Mouse (Mus musculus): ENCODE results near the gene Zfhx3. TPM values are rescaled to one million over a fixed set of nuclear protein-coding genes. Genes with fewer than 3 reads are reported as not detected.

The Zfhx3 gene
- total and polyA plus RNA-seq, 3 experiments, result 0.23 to 2.5 TPM; not detected in 1

DNA sequence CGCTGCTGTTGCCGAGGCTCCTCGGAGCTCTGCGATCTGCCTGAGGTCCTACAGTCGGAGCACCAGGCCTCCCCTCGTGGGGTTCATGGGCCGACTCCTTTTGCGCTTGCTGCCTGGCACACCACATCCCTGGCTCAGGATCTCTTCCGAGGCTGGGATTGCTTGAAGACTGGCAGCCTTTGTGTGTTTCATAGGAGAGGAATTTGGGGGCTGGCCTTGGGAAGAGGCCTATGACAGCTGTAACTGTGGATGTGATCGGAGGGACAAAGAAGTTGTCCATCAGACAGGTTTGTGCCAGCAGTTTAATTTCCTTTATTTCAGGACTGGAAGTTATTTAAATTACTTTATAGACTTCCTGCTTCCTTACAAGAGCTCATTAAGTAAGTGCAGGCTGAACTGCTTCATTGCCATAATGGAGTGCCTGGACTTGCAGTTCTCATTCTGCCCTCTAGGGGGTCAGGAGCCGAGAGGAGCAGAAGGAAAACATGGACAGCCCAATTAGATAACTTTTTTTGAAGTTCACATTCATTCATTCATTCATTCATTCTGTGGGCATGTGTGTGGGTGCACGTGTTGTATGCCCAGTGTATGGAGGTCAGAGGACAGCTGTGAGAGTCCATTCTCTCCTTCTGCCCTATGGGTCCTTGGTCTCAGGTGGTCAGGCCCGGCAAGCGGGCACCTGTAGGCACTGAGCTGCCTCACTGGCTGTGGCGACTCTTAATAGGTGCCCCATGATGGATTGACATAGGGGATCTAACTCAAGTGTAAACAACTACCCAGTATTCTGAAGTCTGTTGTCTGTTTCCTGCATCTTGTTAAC lies 817.3 kb downstream of the Zfhx3 start:
- H3K36me3 ChIP-seq (ENCODE audit: control insufficient read depth in 1 of 2, insufficient read depth in 2 of 2, low read length in 2 of 2), result no peaks in the 10 kb centered on the region
- H3K27me3 ChIP-seq (ENCODE audit: control insufficient read depth in 1 of 2, insufficient read depth in 2 of 2, low read length in 2 of 2), result no peaks in the 10 kb centered on the region
- no peak for TF ChIP-seq POLR2AphosphoS5 (IDR thresholded peaks at IDR 0.05; ENCODE audit: borderline replicate concordance, low read depth, low read length)
- no peak for TF ChIP-seq MAFK (IDR thresholded peaks at IDR 0.05; ENCODE audit: borderline replicate concordance, low read depth, low read length)
- TF ChIP-seq SMC3 (IDR thresholded peaks at IDR 0.05; ENCODE audit: low read depth, low read length), result peak; percentile 43
- TF ChIP-seq CTCF (IDR thresholded peaks at IDR 0.05 in 2 of 3, conservative IDR thresholded peaks at IDR 0.05 in 1 of 3; ENCODE audit: control insufficient read depth in 1 of 3, insufficient read depth in 1 of 3, low read depth in 2 of 3, low read length in 3 of 3, poor library complexity in 1 of 3, severe bottlenecking in 1 of 3), result peak; percentile 53 to 94 (median 53)
- TF ChIP-seq RAD21 (IDR thresholded peaks at IDR 0.05; ENCODE audit: low read depth, low read length), result peak; percentile 41
- H3K4me3 ChIP-seq (ENCODE audit: control insufficient read depth in 1 of 2, insufficient read depth in 1 of 2, low read depth in 2 of 2, low read length in 2 of 2), result no peak overlapping the region
- H3K9me3 ChIP-seq (replicated peaks; ENCODE audit: insufficient read depth, low read length), result no peaks in the 10 kb centered on the region
- H3K27ac ChIP-seq (ENCODE audit: control insufficient read depth, low read depth, low read length), result no peak overlapping the region
- no peaks in the 10 kb centered on the region for H3K4me1 ChIP-seq (ENCODE audit: control insufficient read depth in 1 of 2, insufficient read depth in 2 of 2, low read length in 2 of 2)
- H3K9ac ChIP-seq (ENCODE audit: control insufficient read depth, low read depth, low read length, poor library complexity, severe bottlenecking), result no peak overlapping the region
- DNase-seq (ENCODE audit: low read depth, low spot score), result peak; percentile 61
- H3K79me2 ChIP-seq (ENCODE audit: control insufficient read depth, insufficient read depth, low read length, poor library complexity), result no peaks in the 10 kb centered on the region

DNA sequence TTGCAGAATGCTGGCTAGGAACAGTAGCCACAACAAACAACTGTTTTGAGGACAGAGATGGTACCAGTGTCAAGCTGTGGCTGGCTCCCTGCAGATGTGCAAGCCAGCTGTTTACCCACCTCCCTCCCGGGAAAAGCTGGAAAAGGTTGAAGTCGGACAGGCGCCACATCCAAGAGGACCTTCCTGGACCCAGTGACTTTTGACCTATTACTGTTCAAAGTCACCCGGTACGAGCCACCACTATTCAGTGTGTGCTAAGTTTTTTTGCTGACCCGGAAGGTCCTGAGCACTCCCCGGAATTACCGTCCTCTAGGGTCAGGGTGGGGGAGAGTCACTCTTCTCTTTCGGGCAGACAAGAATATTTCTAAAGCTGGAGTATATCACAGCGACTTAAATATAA lies 818.3 kb downstream of the Zfhx3 start:
- TF ChIP-seq POLR2AphosphoS5 (IDR thresholded peaks at IDR 0.05; ENCODE audit: borderline replicate concordance, low read depth, low read length), result no peak
- TF ChIP-seq KAT2A (conservative IDR thresholded peaks at IDR 0.05; ENCODE audit: low read depth, low read length), result no peak
- TF ChIP-seq RCOR1 (IDR thresholded peaks at IDR 0.05; ENCODE audit: low read depth, low read length), result no peak
- TF ChIP-seq CTCF (IDR thresholded peaks at IDR 0.05 in 2 of 3, conservative IDR thresholded peaks at IDR 0.05 in 1 of 3; ENCODE audit: control insufficient read depth in 1 of 3, insufficient read depth in 1 of 3, low read depth in 2 of 3, low read length in 3 of 3, poor library complexity in 1 of 3, severe bottlenecking in 1 of 3), result no peak
- TF ChIP-seq ELF1 (IDR thresholded peaks at IDR 0.05; ENCODE audit: low read depth, low read length), result no peak
- TF ChIP-seq RAD21 (IDR thresholded peaks at IDR 0.05; ENCODE audit: low read depth, low read length), result no peak
- TF ChIP-seq GATA1 (IDR thresholded peaks at IDR 0.05; ENCODE audit: low read depth, low read length), result no peak
- no peak for TF ChIP-seq ZC3H11A (IDR thresholded peaks at IDR 0.05; ENCODE audit: low read depth, low read length)
- no peak for TF ChIP-seq POLR2AphosphoS2 (IDR thresholded peaks at IDR 0.05; ENCODE audit: low read length)
- no peak for TF ChIP-seq NRF1 (IDR thresholded peaks at IDR 0.05; ENCODE audit: insufficient read depth, low read depth, low read length, poor library complexity, severe bottlenecking)
- H3K79me2 ChIP-seq (ENCODE audit: control insufficient read depth, insufficient read depth, low read length, poor library complexity), result no peaks in the 10 kb centered on the region
- no peak overlapping the region for H3K9ac ChIP-seq (ENCODE audit: control insufficient read depth, low read depth, low read length, poor library complexity, severe bottlenecking)
- no peak for DNase-seq (ENCODE audit: low read depth, low spot score)
- H3K4me1 ChIP-seq (ENCODE audit: control insufficient read depth in 1 of 2, insufficient read depth in 2 of 2, low read length in 2 of 2), result no peaks in the 10 kb centered on the region
- H3K9me3 ChIP-seq (replicated peaks; ENCODE audit: insufficient read depth, low read length), result no peaks in the 10 kb centered on the region
- H3K27ac ChIP-seq (ENCODE audit: control insufficient read depth, low read depth, low read length), result no peak overlapping the region
- no peak overlapping the region for H3K4me3 ChIP-seq (ENCODE audit: control insufficient read depth in 1 of 2, insufficient read depth in 1 of 2, low read depth in 2 of 2, low read length in 2 of 2)
- H3K36me3 ChIP-seq (ENCODE audit: control insufficient read depth in 1 of 2, insufficient read depth in 2 of 2, low read length in 2 of 2), result no peaks in the 10 kb centered on the region
- no peaks in the 10 kb centered on the region for H3K27me3 ChIP-seq (ENCODE audit: control insufficient read depth in 1 of 2, insufficient read depth in 2 of 2, low read length in 2 of 2)

DNA sequence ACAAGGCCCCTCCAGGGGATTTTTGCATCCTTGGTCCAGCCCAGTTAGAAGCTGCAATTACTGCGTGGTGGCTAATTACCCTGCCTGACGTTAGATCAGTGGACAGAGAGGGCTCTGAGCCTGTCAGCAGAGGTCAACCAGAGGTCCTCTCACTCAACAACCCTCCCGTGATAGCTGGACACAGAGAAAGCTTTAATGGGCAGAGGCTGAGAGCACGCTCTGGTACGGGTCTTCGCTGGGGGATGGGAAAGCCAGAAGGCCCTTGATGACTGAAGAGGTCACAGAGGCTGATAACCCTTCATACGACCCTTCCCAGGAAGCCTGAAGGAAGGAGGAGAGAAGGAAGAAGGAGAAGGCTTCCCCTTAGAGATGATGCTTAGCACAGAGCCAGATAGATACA lies 820.1 kb downstream of the Zfhx3 start:
- Histone ChIP-seq H3K9me3 (replicated peaks; ENCODE audit: insufficient read depth, low read length) (no peaks in the 10 kb centered on the region), H3K36me3 (ENCODE audit: control insufficient read depth in 1 of 2, insufficient read depth in 2 of 2, low read length in 2 of 2) (no peaks in the 10 kb centered on the region), H3K27me3 (ENCODE audit: control insufficient read depth in 1 of 2, insufficient read depth in 2 of 2, low read length in 2 of 2) (no peaks in the 10 kb centered on the region), H3K9ac (ENCODE audit: control insufficient read depth, low read depth, low read length, poor library complexity, severe bottlenecking) (no peak overlapping the region), H3K79me2 (ENCODE audit: control insufficient read depth, insufficient read depth, low read length, poor library complexity) (no peaks in the 10 kb centered on the region), H3K4me1 (ENCODE audit: control insufficient read depth in 1 of 2, insufficient read depth in 2 of 2, low read length in 2 of 2) (no peaks in the 10 kb centered on the region), H3K27ac (ENCODE audit: control insufficient read depth, low read depth, low read length) (no peak overlapping the region), H3K4me3 (ENCODE audit: control insufficient read depth in 1 of 2, insufficient read depth in 1 of 2, low read depth in 2 of 2, low read length in 2 of 2) (no peak overlapping the region)
- TF ChIP-seq ZNF384 (IDR thresholded peaks at IDR 0.05; ENCODE audit: low read depth, low read length), result no peak
- TF ChIP-seq ZKSCAN1 (IDR thresholded peaks at IDR 0.05; ENCODE audit: low read depth, low read length), result no peak
- no peak for TF ChIP-seq HCFC1 (IDR thresholded peaks at IDR 0.05; ENCODE audit: low read depth, low read length)
- TF ChIP-seq POLR2A (IDR thresholded peaks at IDR 0.05; ENCODE audit: control insufficient read depth in 1 of 2, insufficient read depth in 1 of 2, low read depth in 1 of 2, low read length in 2 of 2, poor library complexity in 1 of 2), result no peak
- TF ChIP-seq RCOR1 (IDR thresholded peaks at IDR 0.05; ENCODE audit: low read depth, low read length), result no peak
- TF ChIP-seq GABPA (IDR thresholded peaks at IDR 0.05; ENCODE audit: low read depth, low read length), result no peak
- TF ChIP-seq MYC (IDR thresholded peaks at IDR 0.05; ENCODE audit: low read depth, low read length), result no peak
- no peak for DNase-seq (ENCODE audit: low read depth, low spot score)

Measured in MEL (cell line).